Mouse (Mus musculus): ENCODE data around the gene Pomt1. TPM values are rescaled to one million over a fixed set of nuclear protein-coding genes. Genes with fewer than 3 reads are reported as not detected.

The Pomt1 gene
- polyA plus RNA-seq, 1 experiment from 2014 or later, result 29.4 TPM

DNA sequence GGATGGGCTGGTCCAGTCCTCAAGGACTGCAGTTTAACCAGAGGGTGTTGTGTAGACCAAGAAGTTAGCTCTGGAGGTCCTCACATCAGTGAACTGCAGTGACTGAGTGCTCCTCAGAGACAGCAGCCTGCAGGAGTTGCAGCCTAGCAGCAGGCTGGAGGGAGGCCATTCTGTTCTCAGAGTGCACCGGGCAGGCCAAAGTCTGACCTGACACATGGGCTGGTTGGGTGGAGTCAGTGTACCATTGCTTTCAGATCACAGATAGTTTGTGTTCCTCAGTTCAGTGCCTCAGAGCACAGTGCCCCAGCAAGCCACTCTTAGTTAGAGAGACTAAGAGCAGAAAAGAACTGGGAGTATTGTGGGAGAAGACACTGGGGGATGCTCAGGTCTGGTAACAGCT lies 28.7 kb upstream of the Pomt1 start:
- H3K9ac ChIP-seq (replicated peaks), result no peak overlapping the region
- H3K36me3 ChIP-seq, result peaks cover 100% of the 10 kb centered on the region
- no peaks in the 10 kb centered on the region for H3K4me1 ChIP-seq (replicated peaks)
- H3K27me3 ChIP-seq, result no peaks in the 10 kb centered on the region
- H3K27ac ChIP-seq, result no peak overlapping the region
- H3K4me2 ChIP-seq, result no peak overlapping the region
- no peaks in the 10 kb centered on the region for H3K9me3 ChIP-seq
- WGBS, result 89% methylated on average over 1 of the region's 1 CpGs
- no peak for ATAC-seq (ENCODE audit: insufficient number of reproducible peaks, insufficient read depth, low FRiP score, low TSS enrichment, low read depth)
- H3K4me3 ChIP-seq (replicated peaks), result no peak overlapping the region

DNA sequence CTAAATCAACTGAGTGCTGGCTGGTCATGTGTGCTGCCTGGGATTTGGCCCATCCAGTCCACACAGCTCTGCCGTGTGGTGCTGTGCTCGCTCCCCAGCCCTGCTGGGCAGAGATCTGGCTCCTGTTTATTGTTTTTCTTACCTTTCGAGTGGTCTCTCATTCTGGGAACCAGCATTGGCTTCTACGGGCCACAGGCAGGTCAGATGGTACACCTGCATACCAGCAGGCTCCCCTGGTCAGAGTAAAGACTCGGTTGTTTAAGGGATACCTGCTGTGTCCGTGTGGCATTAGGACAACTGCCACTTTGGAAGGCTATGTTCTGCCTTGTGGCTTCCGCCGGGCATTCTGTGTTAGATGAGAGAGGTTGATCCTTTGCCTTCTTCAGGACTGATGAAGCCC lies 24.7 kb upstream of the Pomt1 start:
- Histone ChIP-seq H3K9me3 (no peaks in the 10 kb centered on the region), H3K4me2 (no peak overlapping the region), H3K36me3 (peaks cover 100% of the 10 kb centered on the region), H3K4me3 (replicated peaks) (no peak overlapping the region), H3K9ac (replicated peaks) (no peak overlapping the region), H3K4me1 (replicated peaks) (no peaks in the 10 kb centered on the region), H3K27me3 (no peaks in the 10 kb centered on the region), H3K27ac (no peak overlapping the region)
- WGBS, result 94% methylated on average over 8 of the region's 8 CpGs
- no peak for ATAC-seq (ENCODE audit: insufficient number of reproducible peaks, insufficient read depth, low FRiP score, low TSS enrichment, low read depth)

DNA sequence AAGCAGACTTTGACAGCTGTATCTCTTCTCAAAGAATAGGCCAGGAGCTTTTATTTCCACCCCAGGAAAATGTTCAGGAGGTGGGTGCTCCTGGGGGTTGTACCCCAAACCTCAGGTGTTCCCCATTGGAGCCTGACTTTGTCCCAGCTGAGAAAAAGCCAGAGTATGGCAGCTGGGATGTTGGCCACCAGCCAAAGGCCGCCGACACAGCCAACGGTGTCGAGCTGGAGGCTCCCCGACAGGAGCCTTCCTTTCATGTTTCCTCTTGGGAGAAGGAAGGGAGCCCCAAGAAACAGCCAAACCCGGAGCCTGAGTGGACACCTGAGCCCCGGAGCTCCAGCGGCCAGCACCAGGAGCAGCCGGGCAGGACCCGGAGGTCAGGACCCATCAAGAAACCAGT lies 23.4 kb upstream of the Pomt1 start:
- H3K27ac ChIP-seq, result no peak overlapping the region

DNA sequence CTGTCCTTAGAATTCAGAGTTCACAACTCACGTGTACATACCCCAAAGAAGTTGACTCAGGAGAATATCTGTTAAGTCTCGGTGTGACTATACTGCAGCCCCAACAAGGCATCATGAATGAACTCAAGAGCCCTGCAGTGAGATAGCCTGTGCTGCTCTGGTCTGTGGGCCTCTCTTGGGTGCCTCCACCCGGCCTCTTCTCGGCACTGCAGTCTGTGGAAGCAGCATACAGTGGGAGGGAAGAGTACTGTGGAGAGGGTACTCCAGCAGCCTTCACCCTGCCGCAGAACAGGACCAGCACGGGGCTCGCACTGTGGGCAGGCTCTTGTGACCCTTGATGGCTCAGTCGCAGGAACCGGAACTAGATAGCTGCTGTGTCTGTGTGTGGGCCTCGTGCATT lies 20.8 kb upstream of the Pomt1 start:
- Histone ChIP-seq H3K36me3 (peaks cover 100% of the 10 kb centered on the region), H3K9ac (replicated peaks) (no peak overlapping the region), H3K9me3 (no peaks in the 10 kb centered on the region), H3K4me2 (no peak overlapping the region), H3K4me3 (replicated peaks) (no peak overlapping the region), H3K4me1 (replicated peaks) (no peaks in the 10 kb centered on the region), H3K27me3 (no peaks in the 10 kb centered on the region), H3K27ac (no peak overlapping the region)
- 93% methylated on average over 10 of the region's 10 CpGs for WGBS
- ATAC-seq (ENCODE audit: insufficient number of reproducible peaks, insufficient read depth, low FRiP score, low TSS enrichment, low read depth), result no peak

More for the DNA sequence above, 23.4 kb upstream of the Pomt1 start:
- 97% methylated on average over 10 of the region's 10 CpGs for WGBS
- Histone ChIP-seq H3K9ac (replicated peaks) (no peak overlapping the region), H3K27me3 (no peaks in the 10 kb centered on the region), H3K36me3 (peaks cover 100% of the 10 kb centered on the region), H3K9me3 (no peaks in the 10 kb centered on the region), H3K4me3 (replicated peaks) (no peak overlapping the region), H3K4me2 (no peak overlapping the region), H3K4me1 (replicated peaks) (no peaks in the 10 kb centered on the region)
- ATAC-seq (ENCODE audit: insufficient number of reproducible peaks, insufficient read depth, low FRiP score, low TSS enrichment, low read depth), result no peak

DNA sequence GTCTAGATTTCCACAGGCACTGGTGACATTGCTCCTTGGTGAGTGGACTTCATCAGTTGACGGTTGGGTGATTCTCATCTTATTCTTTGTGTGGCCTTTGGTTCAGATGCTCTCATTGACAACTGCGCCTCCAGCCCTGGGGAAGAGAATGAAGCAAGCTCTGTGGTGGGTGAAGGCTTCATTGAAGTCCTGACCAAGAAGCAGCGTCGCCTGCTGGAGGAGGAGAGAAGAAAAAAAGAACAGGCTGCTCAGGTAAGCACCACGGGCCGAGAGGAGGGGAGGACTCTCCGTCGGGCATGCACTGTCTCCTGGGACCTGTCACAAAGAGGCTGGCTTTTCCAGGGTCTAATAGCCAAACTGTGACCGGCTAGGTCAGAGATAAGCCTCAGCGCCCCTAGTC lies 19.9 kb upstream of the Pomt1 start:
- Histone ChIP-seq H3K27me3 (no peaks in the 10 kb centered on the region), H3K4me2 (no peak overlapping the region), H3K9ac (replicated peaks) (no peak overlapping the region), H3K36me3 (peaks cover 100% of the 10 kb centered on the region), H3K4me1 (replicated peaks) (no peaks in the 10 kb centered on the region), H3K27ac (no peak overlapping the region), H3K9me3 (no peaks in the 10 kb centered on the region), H3K4me3 (replicated peaks) (no peak overlapping the region)
- 88% methylated on average over 10 of the region's 10 CpGs for WGBS
- ATAC-seq (ENCODE audit: insufficient number of reproducible peaks, insufficient read depth, low FRiP score, low TSS enrichment, low read depth), result no peak

DNA sequence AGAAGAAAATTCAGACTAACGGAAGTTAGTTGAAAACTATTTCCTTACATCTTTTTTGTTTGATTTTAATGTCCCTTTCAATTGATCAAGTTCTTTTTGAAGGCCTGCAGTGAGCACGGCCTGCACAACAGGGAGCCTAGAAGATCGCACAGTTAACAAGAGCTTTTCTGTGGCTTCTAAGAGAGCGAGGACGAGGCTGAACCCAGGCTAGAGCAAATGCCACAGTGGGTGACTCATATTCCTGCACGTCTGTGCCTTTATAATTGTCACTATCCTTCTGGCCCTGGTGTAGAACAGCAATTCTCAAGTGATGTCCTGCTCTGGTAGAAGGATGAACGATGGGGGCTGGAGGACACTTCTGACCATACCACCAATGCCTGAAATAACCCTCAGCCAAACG lies 18.7 kb upstream of the Pomt1 start:
- Histone ChIP-seq H3K4me3 (replicated peaks) (no peak overlapping the region), H3K36me3 (peaks cover 100% of the 10 kb centered on the region), H3K4me1 (replicated peaks) (no peaks in the 10 kb centered on the region), H3K9ac (replicated peaks) (no peak overlapping the region), H3K27me3 (no peaks in the 10 kb centered on the region), H3K9me3 (no peaks in the 10 kb centered on the region), H3K4me2 (no peak overlapping the region), H3K27ac (no peak overlapping the region)
- no peak for ATAC-seq (ENCODE audit: insufficient number of reproducible peaks, insufficient read depth, low FRiP score, low TSS enrichment, low read depth)
- 90% methylated on average over 8 of the region's 8 CpGs for WGBS

DNA sequence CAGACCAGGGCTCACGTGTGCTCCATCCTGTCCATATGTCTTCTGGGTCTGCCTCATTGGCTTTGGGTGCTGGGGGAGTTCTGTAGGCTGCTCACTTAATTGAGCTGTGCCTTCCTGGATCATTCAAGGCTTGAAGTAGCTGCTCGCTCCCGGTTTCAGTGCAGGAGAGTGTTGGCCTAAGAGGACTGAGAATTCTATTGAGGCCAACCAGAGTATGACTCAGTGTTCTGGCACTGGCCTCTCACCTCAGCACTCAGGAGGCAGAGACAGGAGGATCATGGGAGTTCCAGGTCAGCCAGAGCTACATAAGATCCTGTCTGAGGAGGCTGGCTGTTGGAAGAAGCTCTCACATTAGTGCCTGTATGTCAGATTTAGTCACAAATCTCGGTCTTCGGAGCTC lies 18.3 kb upstream of the Pomt1 start:
- Histone ChIP-seq H3K36me3 (peaks cover 100% of the 10 kb centered on the region), H3K4me1 (replicated peaks) (no peaks in the 10 kb centered on the region), H3K4me3 (replicated peaks) (no peak overlapping the region), H3K9me3 (no peaks in the 10 kb centered on the region), H3K9ac (replicated peaks) (no peak overlapping the region), H3K27ac (no peak overlapping the region), H3K4me2 (no peak overlapping the region), H3K27me3 (no peaks in the 10 kb centered on the region)
- no peak for ATAC-seq (ENCODE audit: insufficient number of reproducible peaks, insufficient read depth, low FRiP score, low TSS enrichment, low read depth)
- 88% methylated on average over 5 of the region's 5 CpGs for WGBS

DNA sequence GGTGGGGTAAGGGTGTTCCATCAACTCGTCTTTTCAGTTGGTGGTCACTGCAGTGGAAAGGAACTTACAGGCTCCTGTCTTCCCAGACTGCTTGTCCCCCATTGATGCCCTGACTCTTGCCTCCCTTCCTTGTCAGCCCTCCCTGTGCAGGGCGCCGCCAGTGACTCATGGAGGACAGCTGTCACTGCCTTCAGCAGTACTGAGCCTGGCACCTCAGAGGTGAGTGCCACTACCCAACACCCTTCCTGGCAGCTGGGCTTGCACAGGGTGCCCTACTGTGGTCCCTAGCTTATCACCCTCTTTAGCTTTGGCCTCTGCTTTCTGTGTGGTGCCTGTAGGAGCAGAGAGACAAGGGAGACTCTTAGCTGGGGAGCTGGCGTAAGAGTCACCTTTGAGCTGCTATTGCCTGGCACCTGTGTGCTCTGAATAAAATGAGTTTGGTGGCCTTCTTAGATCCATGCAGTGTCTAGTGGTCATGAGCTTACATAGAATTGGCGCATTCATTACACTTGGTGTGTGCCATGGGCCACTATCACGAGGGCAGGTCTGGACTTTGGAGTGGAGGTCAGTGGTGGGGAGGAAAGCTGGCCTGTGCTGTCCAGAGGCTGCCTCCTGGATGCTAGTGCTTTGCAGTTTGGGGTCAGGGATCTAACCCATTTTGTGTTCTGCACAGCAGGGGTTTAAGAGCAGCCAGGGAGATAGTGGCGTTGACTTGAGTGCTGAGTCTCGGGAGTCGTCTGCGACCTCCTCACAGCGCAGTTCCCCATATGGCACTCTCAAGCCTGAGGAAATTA lies 17.7 kb upstream of the Pomt1 start:
- H3K36me3 ChIP-seq, result peaks cover 100% of the 10 kb centered on the region
- no peaks in the 10 kb centered on the region for H3K4me1 ChIP-seq (replicated peaks)
- H3K27ac ChIP-seq, result no peak overlapping the region
- no peaks in the 10 kb centered on the region for H3K27me3 ChIP-seq
- no peak overlapping the region for H3K9ac ChIP-seq (replicated peaks)
- no peak overlapping the region for H3K4me2 ChIP-seq
- ATAC-seq (ENCODE audit: insufficient number of reproducible peaks, insufficient read depth, low FRiP score, low TSS enrichment, low read depth), result no peak
- H3K9me3 ChIP-seq, result no peaks in the 10 kb centered on the region
- WGBS, result 87% methylated on average over 11 of the region's 11 CpGs
- H3K4me3 ChIP-seq (replicated peaks), result no peak overlapping the region

DNA sequence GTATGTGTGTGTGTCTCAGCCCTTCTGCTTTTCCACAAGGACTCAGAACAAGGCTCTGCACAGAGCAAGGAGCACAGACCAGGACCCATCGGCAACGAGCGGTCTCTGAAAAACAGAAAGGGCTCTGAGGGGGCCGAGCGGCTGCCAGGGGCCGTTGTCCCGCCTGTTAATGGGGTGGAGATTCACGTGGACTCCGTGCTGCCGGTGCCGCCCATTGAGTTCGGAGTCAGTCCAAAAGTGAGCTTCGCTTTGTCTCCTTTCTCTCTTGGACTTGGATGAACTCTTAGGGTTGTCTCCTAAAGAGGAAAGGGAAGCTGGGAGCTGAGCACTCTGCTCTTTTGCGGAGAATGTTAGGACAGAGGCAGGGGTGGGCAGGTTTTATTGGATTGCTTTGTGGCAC lies 16.9 kb upstream of the Pomt1 start:
- H3K9me3 ChIP-seq, result no peaks in the 10 kb centered on the region
- no peak overlapping the region for H3K4me2 ChIP-seq
- 94% methylated on average over 14 of the region's 14 CpGs for WGBS
- H3K27me3 ChIP-seq, result no peaks in the 10 kb centered on the region
- H3K4me1 ChIP-seq (replicated peaks), result no peaks in the 10 kb centered on the region
- no peak overlapping the region for H3K9ac ChIP-seq (replicated peaks)
- peaks cover 100% of the 10 kb centered on the region for H3K36me3 ChIP-seq
- H3K27ac ChIP-seq, result no peak overlapping the region
- ATAC-seq (ENCODE audit: insufficient number of reproducible peaks, insufficient read depth, low FRiP score, low TSS enrichment, low read depth), result no peak
- no peak overlapping the region for H3K4me3 ChIP-seq (replicated peaks)

DNA sequence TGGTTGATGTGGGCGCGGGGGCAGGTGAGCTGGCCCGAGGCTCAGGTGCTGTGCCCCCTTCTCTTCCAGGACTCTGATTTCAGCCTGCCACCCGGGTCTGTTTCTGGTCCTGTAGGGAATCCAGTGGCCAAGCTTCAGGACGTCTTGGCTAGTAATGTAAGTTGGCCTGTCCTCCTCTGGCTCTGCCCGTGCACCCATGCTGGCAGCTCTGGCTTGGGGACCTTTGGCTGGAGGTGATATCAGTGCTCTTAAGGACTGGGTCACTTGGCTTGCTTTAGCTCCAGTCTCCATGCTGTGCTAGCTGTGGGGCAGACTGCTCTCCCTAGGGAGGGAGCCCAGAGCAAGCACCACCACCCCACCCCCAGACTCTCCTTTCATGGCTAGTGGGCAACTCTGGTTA lies 16.4 kb upstream of the Pomt1 start:
- H3K9ac ChIP-seq (replicated peaks), result no peak overlapping the region
- no peaks in the 10 kb centered on the region for H3K27me3 ChIP-seq
- H3K4me1 ChIP-seq (replicated peaks), result no peaks in the 10 kb centered on the region
- ATAC-seq (ENCODE audit: insufficient number of reproducible peaks, insufficient read depth, low FRiP score, low TSS enrichment, low read depth), result no peak
- WGBS, result 89% methylated on average over 6 of the region's 6 CpGs
- no peak overlapping the region for H3K4me2 ChIP-seq
- H3K4me3 ChIP-seq (replicated peaks), result no peak overlapping the region
- H3K9me3 ChIP-seq, result no peaks in the 10 kb centered on the region
- no peak overlapping the region for H3K27ac ChIP-seq
- H3K36me3 ChIP-seq, result peaks cover 100% of the 10 kb centered on the region

DNA sequence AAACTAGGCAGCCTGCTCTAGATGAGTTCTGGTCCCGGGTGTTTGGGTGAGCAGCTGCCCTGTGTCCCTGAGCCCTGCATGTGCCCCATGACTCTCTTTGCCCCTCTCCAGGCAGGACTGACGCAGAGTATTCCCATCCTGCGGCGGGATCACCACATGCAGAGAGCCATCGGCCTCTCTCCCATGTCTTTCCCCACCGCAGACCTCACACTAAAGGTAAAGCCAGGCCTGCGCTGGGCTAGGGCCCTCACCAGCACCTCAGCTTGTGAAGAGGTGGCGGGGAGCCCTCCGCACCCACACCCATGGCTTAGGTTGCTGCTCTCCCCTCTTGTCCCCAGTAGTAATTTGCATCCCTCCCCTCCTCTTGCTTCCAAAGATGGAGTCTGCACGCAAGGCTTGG lies 15.4 kb upstream of the Pomt1 start:
- Histone ChIP-seq H3K27me3 (no peaks in the 10 kb centered on the region), H3K27ac (no peak overlapping the region), H3K36me3 (peaks cover 100% of the 10 kb centered on the region), H3K4me1 (replicated peaks) (no peaks in the 10 kb centered on the region), H3K9ac (replicated peaks) (no peak overlapping the region), H3K4me3 (replicated peaks) (no peak overlapping the region), H3K9me3 (no peaks in the 10 kb centered on the region), H3K4me2 (no peak overlapping the region)
- ATAC-seq (ENCODE audit: insufficient number of reproducible peaks, insufficient read depth, low FRiP score, low TSS enrichment, low read depth), result no peak
- 97% methylated on average over 10 of the region's 10 CpGs for WGBS

DNA sequence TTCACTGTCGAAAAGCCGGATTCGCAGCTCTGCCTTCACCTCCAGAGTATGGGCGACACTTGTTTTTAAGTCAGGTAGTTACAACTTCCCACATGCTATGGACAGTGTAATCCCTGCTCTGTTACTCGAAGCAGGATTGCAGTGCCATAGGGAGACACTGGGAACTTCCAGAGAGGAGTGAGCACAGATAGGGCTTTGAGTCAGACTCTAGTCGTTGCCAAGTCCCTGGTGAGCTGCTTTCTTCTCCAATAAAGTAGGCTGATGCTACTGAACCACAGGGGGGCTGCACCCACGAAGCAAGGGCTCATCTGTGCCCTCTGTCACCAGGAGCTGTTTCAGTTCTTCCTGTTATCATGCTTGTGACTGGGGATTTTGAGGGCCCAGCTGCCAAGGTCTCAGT lies 14.8 kb upstream of the Pomt1 start:
- Histone ChIP-seq H3K4me3 (replicated peaks) (no peak overlapping the region), H3K27me3 (no peaks in the 10 kb centered on the region), H3K9me3 (no peaks in the 10 kb centered on the region), H3K27ac (no peak overlapping the region), H3K9ac (replicated peaks) (no peak overlapping the region), H3K36me3 (peaks cover 100% of the 10 kb centered on the region), H3K4me1 (replicated peaks) (no peaks in the 10 kb centered on the region), H3K4me2 (no peak overlapping the region)
- ATAC-seq (ENCODE audit: insufficient number of reproducible peaks, insufficient read depth, low FRiP score, low TSS enrichment, low read depth), result no peak
- WGBS, result 94% methylated on average over 7 of the region's 7 CpGs
